Mouse (Mus musculus): Measurements from ENCODE around the gene Ms4a2.

- no peak for TF ChIP-seq POLR2A (IDR thresholded peaks at IDR 0.05; ENCODE audit: insufficient read depth, low read depth, low read length)
- no peak for TF ChIP-seq CTCF (IDR thresholded peaks at IDR 0.05; ENCODE audit: insufficient read depth, low read depth, low read length)
Observed at GRCm38 (mm10) chr19:11660459-11660858, 36.9 kb upstream of the Ms4a2 start, which contains the start of gene Oosp2.
